Mouse (Mus musculus) megakaryocyte, embryonic 14.5 days (primary cell): ENCODE measurements around the gene Spata13.

Source experiments
- FLI1 ChIP-seq: IDR thresholded peaks from 2 replicates; pipeline ENCODE4 v1.6.1; 2012; ENCODE audit warnings: low read length, inconsistent platforms, mixed read lengths
- GATA1 ChIP-seq: IDR thresholded peaks from 3 replicates; pipeline ENCODE4 v1.6.1; 2012; ENCODE audit warnings: mixed read lengths, low read length, inconsistent platforms, borderline replicate concordance

GRCm38 (mm10) chr14:60638159-60638558 lies 4.4 kb downstream of the Spata13 start:
- TF ChIP-seq GATA1 (no peak), FLI1 (no peak)
